Mouse (Mus musculus): ENCODE data around the gene Ywhag. TPM values are rescaled to one million over a fixed set of nuclear protein-coding genes. Genes with fewer than 3 reads are reported as not detected.

Ywhag gene
- total RNA-seq, 2 experiments from 2014 or later = 72.4 to 141 TPM

GRCm38 (mm10) chr5:135916051-135916565 lies 18.3 kb downstream of the Ywhag start:
- peak; percentile 38; the same call in 1 of the 2 replicates for ATAC-seq (ENCODE audit: poor library complexity, severe bottlenecking)

- peak; percentile 20; the same call in 1 of the 2 replicates for ATAC-seq (ENCODE audit: poor library complexity, severe bottlenecking)
These were observed 20.3 kb downstream of the Ywhag start for GRCm38 (mm10) chr5:135914156-135914555.

- peak; percentile 36; the same call in 1 of the 2 replicates for ATAC-seq (ENCODE audit: poor library complexity, severe bottlenecking)
These were observed 21.2 kb downstream of the Ywhag start for GRCm38 (mm10) chr5:135913201-135913600.

- ATAC-seq (ENCODE audit: poor library complexity, severe bottlenecking) = no peak
These were observed 22.7 kb downstream of the Ywhag start for GRCm38 (mm10) chr5:135911633-135912220.

GRCm38 (mm10) chr5:135910813-135911212 lies 23.6 kb downstream of the Ywhag start:
- ATAC-seq (ENCODE audit: poor library complexity, severe bottlenecking) = no peak

GRCm38 (mm10) chr5:135909646-135910045 lies 24.8 kb downstream of the Ywhag start:
- ATAC-seq (ENCODE audit: poor library complexity, severe bottlenecking) = no peak

- no peak; the same call in 1 of the 2 replicates for ATAC-seq (ENCODE audit: poor library complexity, severe bottlenecking)
These were observed 25.4 kb downstream of the Ywhag start for GRCm38 (mm10) chr5:135908989-135909388.

GRCm38 (mm10) chr5:135908185-135908584 lies 26.2 kb downstream of the Ywhag start:
- no peak for ATAC-seq (ENCODE audit: poor library complexity, severe bottlenecking)

- no peak for ATAC-seq (ENCODE audit: poor library complexity, severe bottlenecking)
These were observed 27.2 kb downstream of the Ywhag start for GRCm38 (mm10) chr5:135907256-135907655.

- peak; percentile 56 for ATAC-seq (ENCODE audit: poor library complexity, severe bottlenecking)
These were observed 27.6 kb downstream of the Ywhag start for GRCm38 (mm10) chr5:135906846-135907245.

GRCm38 (mm10) chr5:135905320-135906225 lies 28.8 kb downstream of the Ywhag start:
- ATAC-seq (ENCODE audit: poor library complexity, severe bottlenecking) = no peak

GRCm38 (mm10) chr5:135904259-135904658 lies 30.2 kb downstream of the Ywhag start:
- ATAC-seq (ENCODE audit: poor library complexity, severe bottlenecking) = no peak

GRCm38 (mm10) chr5:135903551-135904151 lies 30.8 kb downstream of the Ywhag start:
- peak; percentile 76 for ATAC-seq (ENCODE audit: poor library complexity, severe bottlenecking)

GRCm38 (mm10) chr5:135903058-135903457 lies 31.4 kb downstream of the Ywhag start:
- no peak for ATAC-seq (ENCODE audit: poor library complexity, severe bottlenecking)

- no peak for ATAC-seq (ENCODE audit: poor library complexity, severe bottlenecking)
These were observed 32.9 kb downstream of the Ywhag start for GRCm38 (mm10) chr5:135901354-135902095.

- no peak for ATAC-seq (ENCODE audit: poor library complexity, severe bottlenecking)
These were observed 33.7 kb downstream of the Ywhag start for GRCm38 (mm10) chr5:135900701-135901100.

GRCm38 (mm10) chr5:135899833-135900232 lies 34.6 kb downstream of the Ywhag start:
- no peak for ATAC-seq (ENCODE audit: poor library complexity, severe bottlenecking)

- no peak for ATAC-seq (ENCODE audit: poor library complexity, severe bottlenecking)
These were observed 35.4 kb downstream of the Ywhag start for GRCm38 (mm10) chr5:135898995-135899394.

GRCm38 (mm10) chr5:135898028-135898427 lies 36.4 kb downstream of the Ywhag start:
- ATAC-seq (ENCODE audit: poor library complexity, severe bottlenecking) = peak; percentile 47

GRCm38 (mm10) chr5:135894958-135895357 lies 39.5 kb downstream of the Ywhag start:
- ATAC-seq (ENCODE audit: poor library complexity, severe bottlenecking) = no peak
